Mouse (Mus musculus): ENCODE results near the gene Hoxa2. TPM values are rescaled to one million over a fixed set of nuclear protein-coding genes. Genes with fewer than 3 reads are reported as not detected.

The Hoxa2 gene
- total RNA-seq, 2 experiments from 2014 or later, result not detected

- Histone ChIP-seq H3K27ac (no peak overlapping the region), H3K4me3 (no peak overlapping the region)
- DNase-seq (ENCODE audit: low spot score in 2 of 2), result no peak
- no peak for TF ChIP-seq CTCF (conservative IDR thresholded peaks at IDR 0.05)
These were observed 9.2 kb downstream of the Hoxa2 start for GRCm38 (mm10) chr6:52155471-52155870.

GRCm38 (mm10) chr6:52154044-52154443, 10.6 kb downstream of the Hoxa2 start:
- TF ChIP-seq CTCF (conservative IDR thresholded peaks at IDR 0.05), result no peak
- Histone ChIP-seq H3K27ac (no peak overlapping the region), H3K4me3 (no peak overlapping the region)
- no peak for DNase-seq (ENCODE audit: low spot score in 2 of 2)

- Histone ChIP-seq H3K4me3 (no peak overlapping the region), H3K27ac (no peak overlapping the region)
- DNase-seq (ENCODE audit: low spot score in 2 of 2), result no peak
- no peak for TF ChIP-seq CTCF (conservative IDR thresholded peaks at IDR 0.05)
These were observed 11.4 kb downstream of the Hoxa2 start for GRCm38 (mm10) chr6:52153270-52153669.

GRCm38 (mm10) chr6:52152226-52153193, 12.1 kb downstream of the Hoxa2 start:
- no peak for DNase-seq (ENCODE audit: low spot score in 2 of 2)
- TF ChIP-seq CTCF (conservative IDR thresholded peaks at IDR 0.05), result no peak
- Histone ChIP-seq H3K27ac (no peak overlapping the region), H3K4me3 (no peak overlapping the region)

- no peak for DNase-seq (ENCODE audit: low spot score in 2 of 2)
- no peak overlapping the region for H3K27ac ChIP-seq
- no peak for TF ChIP-seq CTCF (conservative IDR thresholded peaks at IDR 0.05)
- no peak overlapping the region for H3K4me3 ChIP-seq
These were observed 13.1 kb downstream of the Hoxa2 start for GRCm38 (mm10) chr6:52151571-52151970.

GRCm38 (mm10) chr6:52150401-52150966, 14.1 kb downstream of the Hoxa2 start:
- Histone ChIP-seq H3K4me3 (no peak overlapping the region), H3K27ac (no peak overlapping the region)
- TF ChIP-seq CTCF (conservative IDR thresholded peaks at IDR 0.05), result no peak
- no peak for DNase-seq (ENCODE audit: low spot score in 2 of 2)

DNA sequence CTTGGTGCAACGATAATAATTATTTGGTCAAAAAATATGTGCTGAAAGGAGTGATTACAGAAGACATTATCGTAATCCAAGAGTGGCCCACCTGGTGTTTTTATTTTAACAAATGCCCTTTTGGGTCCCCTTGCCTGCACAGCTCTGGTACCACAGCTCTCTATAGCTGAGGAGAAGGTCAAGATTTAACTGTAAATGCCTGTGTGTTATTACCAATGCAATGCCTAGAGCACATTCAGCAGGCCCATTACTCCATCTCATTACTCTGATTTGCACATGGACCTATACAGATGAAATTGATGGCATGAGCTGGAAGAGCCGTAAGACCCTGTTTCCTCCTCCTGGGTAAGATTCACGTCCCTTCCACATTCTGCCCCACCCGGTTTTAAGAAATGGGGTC, 25.5 kb downstream of the Hoxa2 start:
- no peak overlapping the region for H3K4me3 ChIP-seq
- H3K27ac ChIP-seq, result no peak overlapping the region
- no peak for DNase-seq (ENCODE audit: low spot score in 2 of 2)
- TF ChIP-seq CTCF (conservative IDR thresholded peaks at IDR 0.05), result no peak

- DNase-seq (ENCODE audit: low spot score in 2 of 2), result no peak
- Histone ChIP-seq H3K4me3 (no peak overlapping the region), H3K27ac (no peak overlapping the region)
- TF ChIP-seq CTCF (conservative IDR thresholded peaks at IDR 0.05), result no peak
These were observed 26.1 kb downstream of the Hoxa2 start for GRCm38 (mm10) chr6:52138576-52138975.

DNA sequence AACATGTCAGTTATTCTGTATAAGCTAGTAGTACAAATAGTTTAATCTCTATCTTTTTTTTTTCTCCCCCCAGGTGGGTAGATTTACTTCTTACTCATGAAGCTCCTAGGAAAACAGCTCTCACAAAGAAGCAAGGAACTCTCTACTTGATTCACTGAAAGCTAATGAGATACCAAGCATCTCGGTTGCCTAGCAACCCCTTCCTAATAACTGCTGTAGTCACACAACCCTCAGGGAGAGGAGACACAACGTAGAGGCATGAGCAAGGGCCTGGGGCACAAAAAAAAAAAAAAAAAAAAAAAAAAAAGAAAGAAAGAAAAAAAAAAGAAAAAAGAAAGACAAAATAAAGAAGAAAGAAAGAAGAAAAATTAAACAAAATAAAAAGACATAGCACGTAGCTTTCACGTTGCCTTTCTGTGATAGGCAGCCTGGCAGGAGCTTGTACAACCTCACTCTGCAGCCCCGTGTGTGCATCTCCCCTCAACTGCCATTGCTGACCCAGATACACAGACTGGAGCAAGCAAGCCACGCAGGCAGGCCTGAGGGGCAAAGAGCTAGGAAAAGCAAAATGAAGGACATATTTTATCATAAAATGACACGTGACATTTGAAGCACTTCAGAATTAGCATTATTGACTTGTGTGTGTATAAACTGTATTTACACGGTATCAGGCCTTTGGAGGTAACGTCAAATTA, 26.6 kb downstream of the Hoxa2 start:
- Histone ChIP-seq H3K4me3 (no peak overlapping the region), H3K27ac (no peak overlapping the region)
- no peak for TF ChIP-seq CTCF (conservative IDR thresholded peaks at IDR 0.05)
- no peak for DNase-seq (ENCODE audit: low spot score in 2 of 2)

- Histone ChIP-seq H3K27ac (no peak overlapping the region), H3K4me3 (no peak overlapping the region)
- TF ChIP-seq CTCF (conservative IDR thresholded peaks at IDR 0.05), result no peak
- DNase-seq (ENCODE audit: low spot score in 2 of 2), result no peak
These were observed 41.0 kb downstream of the Hoxa2 start for GRCm38 (mm10) chr6:52123673-52124072.

GRCm38 (mm10) chr6:52121173-52121572, 43.5 kb downstream of the Hoxa2 start:
- no peak overlapping the region for H3K4me3 ChIP-seq
- H3K27ac ChIP-seq, result no peak overlapping the region
- no peak for DNase-seq (ENCODE audit: low spot score in 2 of 2)
- no peak for TF ChIP-seq CTCF (conservative IDR thresholded peaks at IDR 0.05)

DNA sequence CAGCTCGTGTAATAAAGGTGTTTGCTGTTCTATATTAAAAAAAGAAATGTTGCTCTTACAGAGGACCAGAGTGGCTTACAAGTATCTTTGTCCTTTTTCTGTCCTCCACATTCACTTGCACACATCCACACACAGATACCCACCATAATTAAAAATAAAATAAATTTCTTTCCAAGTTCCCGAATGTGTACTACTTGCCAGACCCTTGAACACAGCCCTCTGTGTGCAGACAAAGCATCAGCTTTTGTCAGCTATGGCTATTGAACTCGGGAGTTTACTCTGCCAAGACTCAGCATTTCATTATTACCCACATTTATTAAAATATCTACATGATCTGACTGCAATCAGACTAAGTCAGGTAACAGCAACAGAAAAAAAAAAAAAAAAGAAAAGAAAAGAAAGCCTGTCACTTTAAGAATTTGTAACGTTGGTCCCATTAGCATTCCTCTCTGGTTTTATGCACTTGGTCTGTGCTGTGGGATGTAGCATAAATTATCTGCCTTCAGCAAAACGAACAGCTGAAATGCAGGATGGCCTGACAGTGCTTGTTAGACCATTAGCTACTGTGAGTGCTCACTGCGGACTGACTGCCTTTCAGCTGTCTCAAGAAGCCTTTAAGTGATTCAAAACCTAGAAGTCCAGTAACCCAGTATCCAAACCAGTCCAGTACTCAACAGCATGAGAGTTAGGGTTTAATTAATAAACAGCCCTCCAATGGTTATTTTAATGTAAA, 45.6 kb downstream of the Hoxa2 start:
- DNase-seq (ENCODE audit: low spot score in 2 of 2), result peak; percentile 12 to 15
- peak overlapping the region; percentile 32; the same call in 1 of the 2 replicates for H3K27ac ChIP-seq
- TF ChIP-seq CTCF (conservative IDR thresholded peaks at IDR 0.05), result no peak
- no peak overlapping the region for H3K4me3 ChIP-seq

Measured in layer of hippocampus, adult 2 months (tissue).